In the genomic region with DNA sequence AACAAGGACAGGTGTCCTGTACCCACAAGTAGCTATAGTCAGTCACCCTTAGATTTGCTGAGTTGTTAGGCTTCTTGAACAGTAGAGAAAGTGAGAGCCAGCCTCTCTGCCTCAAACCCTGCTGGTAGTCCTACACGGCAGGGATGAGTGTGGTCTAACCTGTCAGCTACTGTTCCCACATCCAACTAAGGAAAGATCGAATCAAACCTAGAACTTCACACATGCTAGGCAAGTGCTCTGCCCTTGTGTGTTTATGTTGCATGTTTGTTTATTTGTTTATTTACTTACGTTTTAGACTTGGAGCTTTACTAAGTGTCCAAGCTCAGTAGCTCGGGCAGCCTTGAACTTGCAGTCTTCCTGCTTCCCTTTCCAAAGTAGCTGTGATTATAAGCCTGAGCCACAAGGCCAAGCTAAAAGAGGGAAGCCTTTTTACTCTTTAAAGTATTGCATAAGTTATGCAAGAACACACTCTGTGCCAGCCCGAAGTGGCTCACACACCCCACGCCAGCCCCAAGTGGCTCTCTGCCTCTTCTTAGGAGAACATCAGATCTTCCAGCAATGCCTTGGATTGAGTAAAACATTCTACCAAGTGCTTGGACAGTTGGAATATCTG, we compare ENCODE assay signal across 13 mouse cellular contexts.
DNase-seq lines count a peak whose midpoint lies in the region; ATAC-seq lines count a peak whose summit lies in the region.
"Had no signal": no experiment of that assay in that cellular context is flagged by ENCODE, and none has a peak within 500 bp of the region (broad histone marks: within the 10 kb centered on the region; RNA-seq: fewer than 3 reads in every experiment).

No protein-coding gene starts in this region.

- peaks cover 61% of the 10 kb centered on the region for H3K4me1 ChIP-seq in forebrain, embryonic 13.5 days
- peaks cover 24% of the 10 kb centered on the region for H3K4me1 ChIP-seq in forebrain, embryonic 16.5 days (replicated peaks; ENCODE audit: control insufficient read depth, insufficient read depth, low read length)
- peaks cover 39% of the 10 kb centered on the region for H3K4me1 ChIP-seq in midbrain, embryonic 13.5 days (replicated peaks)
- peaks cover 15% of the 10 kb centered on the region for H3K4me1 ChIP-seq in midbrain, embryonic 16.5 days (ENCODE audit: control insufficient read depth, insufficient read depth, low read length)

- 0 out of 2 replicates have a peak overlapping the region, but pooled peaks have one; percentile 27 for H3K9ac ChIP-seq in forebrain, embryonic 13.5 days
- no peak overlapping the region for H3K9ac ChIP-seq in forebrain, embryonic 16.5 days (replicated peaks; ENCODE audit: low read depth, low read length)
- H3K9ac ChIP-seq in midbrain, embryonic 13.5 days (replicated peaks), result no peak overlapping the region
- no peak overlapping the region for H3K9ac ChIP-seq in midbrain, embryonic 16.5 days (ENCODE audit: low read depth, low read length)
- H3K9ac ChIP-seq: liver, embryonic 12.5 days had no signal

- ATAC-seq in forebrain, embryonic 13.5 days, result no peak
- ATAC-seq in forebrain, embryonic 16.5 days, result no peak
- ATAC-seq in midbrain, embryonic 13.5 days, result no peak
- no peak for ATAC-seq in midbrain, embryonic 16.5 days
- ATAC-seq in monocyte, adult 5-6 weeks (replicated peaks; ENCODE audit: insufficient number of reproducible peaks, low FRiP score, low TSS enrichment, poor library complexity, severe bottlenecking), result peak; percentile 72
- ATAC-seq: CD4-positive, CD25-positive, alpha-beta regulatory T cell, adult 4 months; liver, embryonic 12.5 days had no signal

- no peak overlapping the region for H3K4me3 ChIP-seq in forebrain, embryonic 13.5 days
- no peak overlapping the region for H3K4me3 ChIP-seq in forebrain, embryonic 16.5 days (replicated peaks; ENCODE audit: low read length)
- no peak overlapping the region for H3K4me3 ChIP-seq in midbrain, embryonic 13.5 days (replicated peaks)
- no peak overlapping the region for H3K4me3 ChIP-seq in midbrain, embryonic 16.5 days (ENCODE audit: low read depth, low read length)
- H3K4me3 ChIP-seq: liver, embryonic 12.5 days; myocyte had no signal

- no peak overlapping the region for H3K4me2 ChIP-seq in forebrain, embryonic 13.5 days
- H3K4me2 ChIP-seq in forebrain, embryonic 16.5 days (ENCODE audit: low read length), result no peak overlapping the region
- H3K4me2 ChIP-seq in midbrain, embryonic 13.5 days (replicated peaks), result no peak overlapping the region
- H3K4me2 ChIP-seq in midbrain, embryonic 16.5 days (ENCODE audit: low read length), result no peak overlapping the region
- H3K4me2 ChIP-seq: liver, embryonic 12.5 days had no signal

- WGBS in forebrain, embryonic 13.5 days, result 86% methylated on average over 6 of the region's 6 CpGs
- WGBS in forebrain, embryonic 16.5 days, result 82% methylated on average over 6 of the region's 6 CpGs
- 85% methylated on average over 6 of the region's 6 CpGs for WGBS in midbrain, embryonic 13.5 days
- 87% methylated on average over 6 of the region's 6 CpGs for WGBS in midbrain, embryonic 16.5 days

- H3K36me3 ChIP-seq in forebrain, embryonic 13.5 days (ENCODE audit: poor library complexity, severe bottlenecking), result no peaks in the 10 kb centered on the region
- H3K36me3 ChIP-seq in forebrain, embryonic 16.5 days (ENCODE audit: control insufficient read depth, insufficient read depth), result no peaks in the 10 kb centered on the region
- no peaks in the 10 kb centered on the region for H3K36me3 ChIP-seq in midbrain, embryonic 13.5 days
- H3K36me3 ChIP-seq in midbrain, embryonic 16.5 days (ENCODE audit: control insufficient read depth, insufficient read depth, low read length), result no peaks in the 10 kb centered on the region
- H3K36me3 ChIP-seq: liver, embryonic 12.5 days had no signal

- no peaks in the 10 kb centered on the region for H3K9me3 ChIP-seq in forebrain, embryonic 13.5 days (replicated peaks)
- no peaks in the 10 kb centered on the region for H3K9me3 ChIP-seq in forebrain, embryonic 16.5 days (ENCODE audit: control insufficient read depth, low read length)
- H3K9me3 ChIP-seq in midbrain, embryonic 13.5 days, result no peaks in the 10 kb centered on the region
- H3K9me3 ChIP-seq in midbrain, embryonic 16.5 days (replicated peaks; ENCODE audit: control insufficient read depth, low read length, poor library complexity, severe bottlenecking), result no peaks in the 10 kb centered on the region
- H3K9me3 ChIP-seq: liver, embryonic 12.5 days had no signal

- peak overlapping the region; percentile 51; the same call in 1 of the 2 replicates for H3K27ac ChIP-seq in forebrain, embryonic 13.5 days
- H3K27ac ChIP-seq in forebrain, embryonic 16.5 days (ENCODE audit: low read length), result no peak overlapping the region
- peak overlapping the region; percentile 71 for H3K27ac ChIP-seq in midbrain, embryonic 13.5 days
- H3K27ac ChIP-seq in midbrain, embryonic 16.5 days (ENCODE audit: low read length), result no peak overlapping the region
- H3K27ac ChIP-seq: liver, embryonic 12.5 days had no signal

- intact Hi-C loops in left cerebral cortex, postnatal 4 days (cut with DNase I), result no loop called here

- H3K27me3 ChIP-seq in forebrain, embryonic 13.5 days, result no peaks in the 10 kb centered on the region
- no peaks in the 10 kb centered on the region for H3K27me3 ChIP-seq in forebrain, embryonic 16.5 days (replicated peaks; ENCODE audit: control insufficient read depth, insufficient read depth, low read length)
- 0 out of 2 replicates have a peak, but pooled peaks cover 3% of the 10 kb centered on the region for H3K27me3 ChIP-seq in midbrain, embryonic 13.5 days
- H3K27me3 ChIP-seq in midbrain, embryonic 16.5 days (ENCODE audit: control insufficient read depth, insufficient read depth, low read depth, low read length), result no peaks in the 10 kb centered on the region

- DNase-seq in gonadal fat pad, adult 2 months (ENCODE audit: low read depth), result peak; percentile 66
- no peak for DNase-seq in kidney, postnatal 36 days
- no peak for DNase-seq in left cerebral cortex, postnatal 4 days
- DNase-seq: embryo, embryonic 11 days; layer of hippocampus, postnatal 36 days had no signal

Comparison
In these comparisons a context has a peak if more than half of its experiments do, and no peak if none do; other contexts are left out.
1. H3K27ac ChIP-seq: peak in forebrain, embryonic 13.5 days (single experiment) and midbrain, embryonic 13.5 days (single experiment); none in forebrain, embryonic 16.5 days (single experiment) and midbrain, embryonic 16.5 days (single experiment).